7 mouse cellular contexts compared by ENCODE assay signal in the genomic region with DNA sequence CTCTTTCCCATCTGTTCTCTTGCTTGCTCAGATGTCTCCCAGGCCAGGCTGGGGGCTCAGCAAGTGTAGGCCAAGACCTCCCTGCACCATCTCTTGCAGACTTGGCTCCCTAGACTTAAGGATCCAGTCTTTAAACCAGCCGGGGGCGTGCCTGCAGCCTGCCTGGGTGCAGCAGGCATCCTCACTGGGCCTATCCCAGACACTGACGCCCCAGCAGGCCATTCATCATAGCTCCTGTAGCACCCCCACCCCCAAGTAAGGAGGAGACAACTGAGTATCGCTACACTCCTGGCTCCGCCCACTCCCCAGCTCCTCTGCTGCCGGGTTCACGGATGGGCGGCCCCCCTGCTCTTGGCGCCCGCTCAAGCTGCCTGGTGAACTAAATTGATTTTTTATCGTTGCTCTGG.
DNase-seq lines count a peak whose midpoint lies in the region; ATAC-seq and TF ChIP-seq lines count a peak whose summit lies in the region.

No protein-coding gene starts in this region.

- intact Hi-C loops in left cerebral cortex, postnatal 25 days (cut with DNase I), result no loop called here

- peak; percentile 63 for DNase-seq in adrenal gland, postnatal 14 days
- DNase-seq in heart, adult 18-20 months, result peak; percentile 58 to 79
- peak; percentile 46 to 51 for DNase-seq in left cerebral cortex, postnatal 25 days (ENCODE audit: low spot score in 2 of 2)
- DNase-seq in midbrain, postnatal 0 days (ENCODE audit: low spot score), result peak; percentile 91
- peak; percentile 37 to 51 for DNase-seq in thymus, adult 18-20 months

- H3K9me3 ChIP-seq in embryonic facial prominence, embryonic 12.5 days, result no peaks in the 10 kb centered on the region
- no peaks in the 10 kb centered on the region for H3K9me3 ChIP-seq in intestine, postnatal 0 days (ENCODE audit: control insufficient read depth)
- no peaks in the 10 kb centered on the region for H3K9me3 ChIP-seq in midbrain, postnatal 0 days (ENCODE audit: low read length)

- peaks cover 63% of the 10 kb centered on the region for H3K4me1 ChIP-seq in embryonic facial prominence, embryonic 12.5 days
- no peaks in the 10 kb centered on the region for H3K4me1 ChIP-seq in intestine, postnatal 0 days (replicated peaks; ENCODE audit: control insufficient read depth, insufficient read depth, low read length)
- peaks cover 12% of the 10 kb centered on the region for H3K4me1 ChIP-seq in midbrain, postnatal 0 days (ENCODE audit: insufficient read depth, low read length)

- peak overlapping the region; percentile 12; the same call in 1 of the 2 replicates for H3K9ac ChIP-seq in embryonic facial prominence, embryonic 12.5 days
- H3K9ac ChIP-seq in intestine, postnatal 0 days (ENCODE audit: low read depth, low read length), result no peak overlapping the region
- H3K9ac ChIP-seq in midbrain, postnatal 0 days (replicated peaks; ENCODE audit: low read length, poor library complexity, severe bottlenecking), result 0 out of 2 replicates have a peak overlapping the region, but pooled peaks have one; percentile 20

- WGBS in embryonic facial prominence, embryonic 12.5 days, result 1% methylated on average over 11 of the region's 11 CpGs
- 2% methylated on average over 11 of the region's 11 CpGs for WGBS in intestine, postnatal 0 days
- WGBS in midbrain, postnatal 0 days, result 1% methylated on average over 11 of the region's 11 CpGs

- H3K27ac ChIP-seq in embryonic facial prominence, embryonic 12.5 days, result peak overlapping the region; percentile 97
- H3K27ac ChIP-seq in intestine, postnatal 0 days (ENCODE audit: low read depth, low read length), result no peak overlapping the region
- peak overlapping the region; percentile 44; the same call in 1 of the 2 replicates for H3K27ac ChIP-seq in midbrain, postnatal 0 days (ENCODE audit: low read depth, low read length)

- peak overlapping the region; percentile 23; the same call in 1 of the 2 replicates for H3K4me3 ChIP-seq in embryonic facial prominence, embryonic 12.5 days
- H3K4me3 ChIP-seq in intestine, postnatal 0 days (ENCODE audit: low read depth, low read length), result no peak overlapping the region
- H3K4me3 ChIP-seq in midbrain, postnatal 0 days (ENCODE audit: low read depth, low read length), result peak overlapping the region; percentile 23; the same call in 1 of the 2 replicates

- ATAC-seq in embryonic facial prominence, embryonic 12.5 days (ENCODE audit: insufficient number of reproducible peaks, insufficient read depth, low FRiP score, low TSS enrichment), result peak; percentile 66
- ATAC-seq in intestine, postnatal 0 days, result peak; percentile 60
- peak; percentile 77 for ATAC-seq in midbrain, postnatal 0 days (ENCODE audit: low FRiP score)

- no peaks in the 10 kb centered on the region for H3K36me3 ChIP-seq in embryonic facial prominence, embryonic 12.5 days
- no peaks in the 10 kb centered on the region for H3K36me3 ChIP-seq in intestine, postnatal 0 days (ENCODE audit: control insufficient read depth, insufficient read depth)
- H3K36me3 ChIP-seq in midbrain, postnatal 0 days (ENCODE audit: insufficient read depth, low read length), result no peaks in the 10 kb centered on the region

- peak; percentile 15; the same call in 1 of the 2 replicates for TF ChIP-seq CTCF in intestine, postnatal 0 days (IDR thresholded peaks at IDR 0.05; ENCODE audit: low read depth)
- TF ChIP-seq CTCF in midbrain, postnatal 0 days (IDR thresholded peaks at IDR 0.05), result peak; percentile 6; the same call in 1 of the 2 replicates

- H3K27me3 ChIP-seq in embryonic facial prominence, embryonic 12.5 days, result no peaks in the 10 kb centered on the region
- no peaks in the 10 kb centered on the region for H3K27me3 ChIP-seq in intestine, postnatal 0 days (replicated peaks; ENCODE audit: control insufficient read depth, insufficient read depth, low read length)
- H3K27me3 ChIP-seq in midbrain, postnatal 0 days (ENCODE audit: insufficient read depth, low read length), result no peaks in the 10 kb centered on the region; the same call in 1 of the 2 replicates

- peak overlapping the region; percentile 46 for H3K4me2 ChIP-seq in embryonic facial prominence, embryonic 12.5 days (replicated peaks)
- H3K4me2 ChIP-seq in intestine, postnatal 0 days (replicated peaks; ENCODE audit: low read depth), result peak overlapping the region; percentile 48
- H3K4me2 ChIP-seq in midbrain, postnatal 0 days (ENCODE audit: low read depth, low read length, poor library complexity, severe bottlenecking), result peak overlapping the region; percentile 47
